Mouse (Mus musculus) lung, adult 2 months (tissue): ENCODE results near the gene Brd3. TPM values are rescaled to one million over a fixed set of nuclear protein-coding genes. Genes with fewer than 3 reads are reported as not detected.

ENCODE experiments used
- DNase-seq: peaks from one replicate; pipeline ENCODE4 v3.0.0; 2022
- H3K4me1 ChIP-seq: fragments of 200-500 bp; 2 replicates; pipeline ENCODE4 v1.6.1; 2011; ENCODE audit warnings: low read length; ENCODE audit not compliant: control insufficient read depth, insufficient read depth
- H3K4me3 ChIP-seq: fragments of 200-500 bp; replicated peaks from 2 replicates; pipeline ENCODE3; 2011; ENCODE audit warnings: low read depth, mild to moderate bottlenecking, control low read depth, low read length; ENCODE audit errors: extremely low read depth
- CTCF ChIP-seq: fragments of 200-500 bp; IDR thresholded peaks from 2 replicates; pipeline ENCODE4 v1.5.1; 2011; ENCODE audit warnings: mild to moderate bottlenecking, low read length, control low read depth; ENCODE audit not compliant: insufficient read depth
- POLR2A ChIP-seq: fragments of 200-500 bp; IDR thresholded peaks from 2 replicates; pipeline ENCODE4 v1.6.1; 2011; ENCODE audit warnings: low read depth, mild to moderate bottlenecking, control low read depth, low read length, borderline replicate concordance; ENCODE audit errors: extremely low read depth
- WGBS: fragments of 180-500 bp; shearing (Covaris S2); methylation state at CpG from one replicate; pipeline ENCODE4 v1.1.7; 2018; 5-methylcytosine and 5-hydroxymethylcytosine counted together
- polyA plus RNA-seq: library from polyadenylated mRNA; depleted of rRNA; stranded (reverse); fragments of >200 nt; gene quantifications from 2 replicates; pipeline ENCODE4 v1.2.3, GENCODE M21; 2012

Brd3 gene
- polyA plus RNA-seq, 1 experiment: 22.5 TPM

DNA sequence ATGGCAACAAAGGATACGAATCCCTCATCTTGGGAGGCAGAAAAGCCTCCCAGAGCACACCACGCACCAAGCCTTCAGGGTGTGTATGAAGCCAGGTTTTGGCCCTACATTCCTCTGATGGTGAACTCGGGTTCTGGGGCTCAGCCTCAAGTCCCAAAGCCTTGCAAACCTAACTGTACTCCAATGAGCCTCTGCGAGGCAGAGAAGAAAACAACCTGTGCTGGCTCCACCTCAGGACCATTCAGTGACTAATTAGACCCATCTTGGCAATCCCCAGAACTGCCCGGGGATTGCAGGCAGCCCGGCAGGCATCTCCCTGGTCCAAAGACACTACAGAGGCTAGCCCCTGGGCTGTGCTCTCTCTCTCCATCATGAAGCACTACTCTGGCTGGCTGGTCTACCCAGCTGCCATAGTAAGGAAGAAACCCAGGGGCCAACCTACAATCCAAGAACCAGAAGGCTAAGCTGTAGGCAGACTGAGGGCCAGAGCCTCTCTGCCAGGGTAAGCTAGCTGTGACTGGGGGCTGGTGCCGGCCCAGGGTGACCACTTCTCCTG lies 95.1 kb downstream of the Brd3 start:
- TF ChIP-seq POLR2A: no peak
- no peak for TF ChIP-seq CTCF
- WGBS: 39% methylated on average over 7 of the region's 7 CpGs
- H3K4me1 ChIP-seq: peaks cover 39% of the 10 kb centered on the region
- no peak overlapping the region for H3K4me3 ChIP-seq
- no peak for DNase-seq

DNA sequence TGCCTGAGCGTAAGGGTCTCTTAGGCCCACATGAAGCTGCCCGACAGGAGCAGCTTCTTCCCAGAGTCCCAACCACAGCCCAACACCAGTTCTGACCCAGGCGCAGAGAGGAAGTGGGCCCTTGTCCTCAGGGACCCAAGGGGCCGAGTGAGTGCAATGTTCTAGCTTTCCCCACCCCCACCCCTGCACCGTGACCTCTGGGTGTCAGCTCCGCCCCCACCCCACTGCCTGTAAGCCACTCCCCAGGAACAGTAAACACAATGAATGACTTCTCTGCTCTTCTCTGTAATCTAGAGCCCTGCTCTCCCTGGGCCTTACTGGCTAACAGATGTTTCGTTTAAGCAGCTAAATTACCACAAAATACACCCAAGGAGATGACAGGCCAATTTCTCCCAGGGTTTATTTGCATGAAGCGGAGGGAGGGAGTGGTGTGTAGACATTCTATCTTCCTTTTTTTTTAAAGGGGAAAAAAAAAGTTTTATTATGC lies 95.7 kb downstream of the Brd3 start:
- Histone ChIP-seq H3K4me3 (no peak overlapping the region), H3K4me1 (peaks cover 42% of the 10 kb centered on the region)
- TF ChIP-seq POLR2A (peak; percentile 35; the same call in 1 of the 2 replicates), CTCF (no peak)
- DNase-seq: no peak
- WGBS: 33% methylated on average over 8 of the region's 8 CpGs

DNA sequence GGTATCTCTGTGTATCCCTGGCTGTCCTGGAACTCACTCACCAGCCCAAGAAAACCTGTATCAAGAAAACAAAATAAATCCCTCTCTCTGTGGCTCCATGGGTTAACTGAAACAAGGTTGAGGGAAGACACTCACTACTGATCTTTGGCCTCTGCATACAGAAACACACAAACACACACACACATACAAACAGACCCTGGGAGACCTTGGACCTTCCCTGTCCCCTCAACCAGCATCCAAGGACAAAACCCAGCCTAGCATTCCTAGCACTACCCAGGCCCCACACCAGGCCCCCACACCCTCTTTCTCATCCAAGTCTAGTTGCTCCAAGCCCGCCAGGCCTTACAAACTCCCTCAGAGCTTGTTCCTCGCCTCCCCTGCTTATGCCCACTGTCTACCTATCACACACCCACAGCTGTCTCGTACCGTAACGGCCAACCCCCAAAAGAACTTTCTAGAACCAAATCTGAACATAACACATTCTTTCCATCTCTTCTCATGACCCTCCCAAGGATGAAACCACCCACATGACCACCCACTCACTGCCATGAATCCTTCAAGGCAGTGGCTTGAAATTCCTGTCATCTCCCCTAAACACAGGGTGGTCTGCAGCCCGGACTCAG lies 96.8 kb downstream of the Brd3 start:
- no peak for TF ChIP-seq CTCF
- TF ChIP-seq POLR2A: no peak
- 76% methylated on average over 6 of the region's 6 CpGs for WGBS
- H3K4me1 ChIP-seq: peaks cover 39% of the 10 kb centered on the region
- no peak for DNase-seq
- H3K4me3 ChIP-seq: no peak overlapping the region

GRCm38 (mm10) chr2:27408194-27408593 lies 99.3 kb downstream of the Brd3 start:
- DNase-seq: no peak
- 42% methylated on average over 3 of the region's 3 CpGs for WGBS
- Histone ChIP-seq H3K4me3 (no peak overlapping the region), H3K4me1 (peaks cover 29% of the 10 kb centered on the region)
- TF ChIP-seq POLR2A (no peak), CTCF (no peak)

- 71% methylated on average over 5 of the region's 5 CpGs for WGBS
- Histone ChIP-seq H3K4me1 (peaks cover 23% of the 10 kb centered on the region), H3K4me3 (no peak overlapping the region)
- no peak for DNase-seq
- TF ChIP-seq CTCF (no peak), POLR2A (no peak)
These were observed 100.5 kb downstream of the Brd3 start for GRCm38 (mm10) chr2:27406928-27407327.

- H3K4me3 ChIP-seq: no peak overlapping the region
- WGBS: 65% methylated on average over 5 of the region's 5 CpGs
- TF ChIP-seq CTCF: no peak
- TF ChIP-seq POLR2A: no peak
- DNase-seq: no peak
- H3K4me1 ChIP-seq: peaks cover 14% of the 10 kb centered on the region
These were observed 102.2 kb downstream of the Brd3 start for GRCm38 (mm10) chr2:27405094-27405884.

DNA sequence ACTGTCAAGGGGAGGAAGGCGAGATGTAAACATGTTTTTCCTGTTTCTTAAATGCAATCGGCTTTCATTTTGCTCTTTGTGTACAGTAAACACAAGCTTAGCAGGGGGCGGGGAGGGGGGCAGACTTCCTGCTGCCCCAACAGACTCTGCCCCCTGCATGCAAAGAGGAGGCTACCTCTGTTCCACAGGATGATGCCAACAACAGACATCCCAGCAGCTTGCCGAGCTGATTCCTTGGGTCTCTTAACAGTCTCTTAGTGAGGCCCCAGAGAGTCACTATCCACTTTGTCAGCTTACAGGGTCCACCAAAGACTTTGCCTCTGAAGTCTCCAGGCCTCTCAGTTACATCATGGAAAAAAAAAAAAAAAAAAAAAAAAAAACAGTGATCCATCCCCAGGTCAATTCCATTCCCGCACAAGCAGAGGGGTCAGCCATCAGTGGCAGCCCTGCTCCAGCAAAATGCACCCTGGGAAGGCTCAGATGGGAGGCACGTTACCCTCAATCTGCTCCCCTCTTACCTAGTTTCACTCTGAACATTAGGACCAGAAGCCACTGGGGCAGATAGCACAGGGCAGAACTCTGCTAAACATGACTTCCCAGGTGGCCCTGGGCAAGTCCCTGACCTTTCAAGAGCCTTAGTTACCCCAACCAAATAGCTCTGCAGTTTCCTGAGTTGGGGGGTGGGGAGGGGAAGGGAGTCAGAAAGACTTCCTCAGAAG lies 102.9 kb downstream of the Brd3 start:
- WGBS: 51% methylated on average over 6 of the region's 6 CpGs
- TF ChIP-seq CTCF (no peak), POLR2A (no peak)
- peaks cover 14% of the 10 kb centered on the region for H3K4me1 ChIP-seq
- no peak for DNase-seq
- no peak overlapping the region for H3K4me3 ChIP-seq

- WGBS: 68% methylated on average over 2 of the region's 2 CpGs
- TF ChIP-seq POLR2A (no peak), CTCF (no peak)
- Histone ChIP-seq H3K4me3 (no peak overlapping the region), H3K4me1 (peaks cover 3% of the 10 kb centered on the region)
- no peak for DNase-seq
These were observed 105.9 kb downstream of the Brd3 start for GRCm38 (mm10) chr2:27401544-27401943.

DNA sequence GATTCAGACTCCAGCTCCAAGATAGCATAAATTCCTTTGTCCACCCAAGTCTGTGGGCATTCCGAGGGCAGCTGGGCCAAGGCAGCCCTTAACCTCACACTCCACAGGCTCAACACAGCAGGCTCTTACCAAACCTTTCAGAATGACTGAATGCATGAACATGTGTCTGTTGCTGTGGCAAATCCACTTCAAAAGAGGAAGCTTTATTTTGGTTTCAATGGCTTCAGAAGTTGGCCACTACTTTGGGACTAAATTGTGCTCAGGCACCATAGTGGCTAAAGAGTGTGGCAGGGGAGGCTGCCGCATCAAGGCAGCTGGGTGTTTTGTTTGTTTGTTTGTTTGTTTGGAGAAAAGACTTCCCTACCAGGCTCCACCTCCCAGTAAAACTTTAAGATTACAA lies 107.4 kb downstream of the Brd3 start:
- no peak for DNase-seq
- 89% methylated on average over 2 of the region's 2 CpGs for WGBS
- H3K4me3 ChIP-seq: no peak overlapping the region
- TF ChIP-seq POLR2A (no peak), CTCF (no peak)
- peaks cover 3% of the 10 kb centered on the region for H3K4me1 ChIP-seq
